Mouse (Mus musculus) MEL (cell line): ENCODE data around the gene Hoxa9. TPM values are rescaled to one million over a fixed set of nuclear protein-coding genes. Genes with fewer than 3 reads are reported as not detected.

Experiments used
- DNase-seq: peaks from one replicate; pipeline ENCODE4 v3.0.0; 2011; ENCODE audit warnings: low read depth, low spot score
- H3K27ac ChIP-seq: 2 replicates; pipeline ENCODE4 v1.5.1; 2012; ENCODE audit warnings: low read depth, mild to moderate bottlenecking, control low read depth, low read length, moderate library complexity; ENCODE audit not compliant: control insufficient read depth
- H3K27me3 ChIP-seq, 2 experiments: fragments of 150-350 bp in 1 of 2; sonication (generic) in 1 of 2; 2 replicates each; pipeline ENCODE4 v1.6.1; 2012; ENCODE audit warnings: low read length in 2 of 2, mild to moderate bottlenecking in 2 of 2, improper control_type of control experiment in 1 of 2, moderate library complexity in 1 of 2; ENCODE audit not compliant: insufficient read depth in 2 of 2, control insufficient read depth in 1 of 2
- H3K36me3 ChIP-seq, 2 experiments: 2 replicates each; pipeline ENCODE4 v1.6.1; 2012 to 2014; ENCODE audit warnings: low read length in 2 of 2, improper control_type of control experiment in 1 of 2, inconsistent platforms in 1 of 2, mild to moderate bottlenecking in 1 of 2; ENCODE audit not compliant: insufficient read depth in 2 of 2, control insufficient read depth in 1 of 2
- H3K4me1 ChIP-seq, 2 experiments: fragments of 150-350 bp in 1 of 2; sonication (generic) in 1 of 2; 2 replicates each; pipeline ENCODE4 v1.6.1; 2012; ENCODE audit warnings: low read length in 2 of 2, improper control_type of control experiment in 1 of 2, mild to moderate bottlenecking in 1 of 2; ENCODE audit not compliant: insufficient read depth in 2 of 2, control insufficient read depth in 1 of 2
- H3K4me3 ChIP-seq, 2 experiments: fragments of 150-350 bp in 1 of 2; sonication (generic) in 1 of 2; 2 replicates each; pipeline ENCODE4 v1.5.1; 2012; ENCODE audit warnings: low read depth in 2 of 2, low read length in 2 of 2, mild to moderate bottlenecking in 2 of 2, moderate library complexity in 2 of 2, control low read depth in 1 of 2, improper control_type of control experiment in 1 of 2; ENCODE audit not compliant: control insufficient read depth in 1 of 2, insufficient read depth in 1 of 2
- H3K79me2 ChIP-seq: 2 replicates; pipeline ENCODE4 v1.6.1; 2012; ENCODE audit warnings: mild to moderate bottlenecking, low read length, moderate library complexity; ENCODE audit not compliant: control insufficient read depth, poor library complexity, insufficient read depth
- H3K9ac ChIP-seq: 2 replicates; pipeline ENCODE4 v1.6.1; 2012; ENCODE audit warnings: low read depth, mild to moderate bottlenecking, control low read depth, low read length, moderate library complexity; ENCODE audit not compliant: control insufficient read depth, poor library complexity, severe bottlenecking
- H3K9me3 ChIP-seq: fragments of 150-350 bp; sonication (generic); replicated peaks from 2 replicates; pipeline ENCODE4 v1.6.1; 2012; ENCODE audit warnings: mild to moderate bottlenecking, low read length, improper control_type of control experiment, moderate library complexity; ENCODE audit not compliant: insufficient read depth
- CHD1 ChIP-seq: IDR thresholded peaks from 2 replicates; pipeline ENCODE4 v1.6.1; 2012; ENCODE audit warnings: low read depth, mild to moderate bottlenecking, inconsistent platforms, low read length, improper control_type of control experiment
- GABPA ChIP-seq: IDR thresholded peaks from 2 replicates; pipeline ENCODE4 v1.6.1; 2012; ENCODE audit warnings: low read depth, mild to moderate bottlenecking, inconsistent platforms, low read length, improper control_type of control experiment, moderate library complexity
- HCFC1 ChIP-seq: IDR thresholded peaks from 2 replicates; pipeline ENCODE4 v1.6.1; 2012; ENCODE audit warnings: low read depth, mild to moderate bottlenecking, inconsistent platforms, low read length, improper control_type of control experiment, moderate library complexity
- NELFE ChIP-seq: IDR thresholded peaks from 2 replicates; pipeline ENCODE4 v1.6.1; 2011; ENCODE audit warnings: low read depth, low read length, improper control_type of control experiment
- POLR2A ChIP-seq, 2 experiments: IDR thresholded peaks; 2 replicates each; pipeline ENCODE4 v1.6.1; 2011 to 2012; ENCODE audit warnings: low read length in 2 of 2, mild to moderate bottlenecking in 2 of 2, control low read depth in 1 of 2, improper control_type of control experiment in 1 of 2, low read depth in 1 of 2, moderate library complexity in 1 of 2; ENCODE audit not compliant: control insufficient read depth in 1 of 2, insufficient read depth in 1 of 2, poor library complexity in 1 of 2
- UBTF ChIP-seq: IDR thresholded peaks from 2 replicates; pipeline ENCODE4 v1.6.1; 2012; ENCODE audit warnings: low read depth, mild to moderate bottlenecking, inconsistent platforms, low read length, improper control_type of control experiment, moderate library complexity, borderline replicate concordance; ENCODE audit not compliant: insufficient read depth
- ZKSCAN1 ChIP-seq: IDR thresholded peaks from 2 replicates; pipeline ENCODE4 v1.6.1; 2012; ENCODE audit warnings: low read depth, mild to moderate bottlenecking, inconsistent platforms, low read length, improper control_type of control experiment, moderate library complexity
- polyA plus RNA-seq, 2 experiments: library from polyadenylated mRNA; stranded (reverse) in 1 of 2; unstranded in 1 of 2; fragments of >175 nt in 1 of 2; fragments of >200 nt in 1 of 2; gene quantifications; 2 replicates each; pipeline versions ENCODE4 v1.2.1 to v1.2.4; 2012; ENCODE audit warnings: low replicate concordance in 2 of 2, low read depth in 1 of 2; ENCODE audit not compliant: insufficient read length in 2 of 2, insufficient read depth in 1 of 2, missing spikeins in 1 of 2
- total RNA-seq: library from RNA; depleted of rRNA; stranded (reverse); fragments of 300-350 nt; gene quantifications from 2 replicates; pipeline ENCODE4 v1.2.3, GENCODE M21; 2012; rRNA removed

The Hoxa9 gene
- total and polyA plus RNA-seq, 3 experiments: not detected

- DNase-seq: no peak
- H3K9ac ChIP-seq: no peak overlapping the region
- H3K36me3 ChIP-seq: no peaks in the 10 kb centered on the region
- no peaks in the 10 kb centered on the region for H3K9me3 ChIP-seq
- H3K79me2 ChIP-seq: no peaks in the 10 kb centered on the region
- H3K27ac ChIP-seq: no peak overlapping the region
- H3K27me3 ChIP-seq: no peaks in the 10 kb centered on the region
- TF ChIP-seq NELFE: no peak
- TF ChIP-seq GABPA: no peak
- no peak for TF ChIP-seq POLR2A (IDR thresholded peaks at IDR 0.05; ENCODE audit: control insufficient read depth in 1 of 2, insufficient read depth in 1 of 2, low read depth in 1 of 2, low read length in 2 of 2, poor library complexity in 1 of 2)
- TF ChIP-seq ZKSCAN1: no peak
- no peak for TF ChIP-seq CHD1
- no peak for TF ChIP-seq HCFC1
- no peak for TF ChIP-seq UBTF
- H3K4me1 ChIP-seq: no peaks in the 10 kb centered on the region
- no peak overlapping the region for H3K4me3 ChIP-seq
Observed at GRCm38 (mm10) chr6:52173648-52174047, 57.2 kb downstream of the Hoxa9 start.

Other genes with a start within 250 kb of the Hoxa9 start
- 17.7 and 17.8 TPM in 2 replicates for gene Skap2, start 218.5 kb downstream of the Hoxa9 start, total RNA-seq
- 10 to 100 TPM in 1 of 2 experiments, not detected in 1; 31.3 TPM for gene Skap2, start 218.5 kb downstream of the Hoxa9 start, polyA plus RNA-seq
- not detected in 2 replicates for gene Hoxa1, start 72.8 kb downstream of the Hoxa9 start, total RNA-seq
- not detected for gene Hoxa1, start 72.8 kb downstream of the Hoxa9 start, polyA plus RNA-seq
- not detected in 2 replicates for gene Hoxa2, start 66.3 kb downstream of the Hoxa9 start, total RNA-seq
- gene Hoxa2, start 66.3 kb downstream of the Hoxa9 start, polyA plus RNA-seq: not detected
- not detected in 2 replicates for gene 5730596B20Rik, start 53.6 kb downstream of the Hoxa9 start, total RNA-seq
- not detected for gene 5730596B20Rik, start 53.6 kb downstream of the Hoxa9 start, polyA plus RNA-seq
- not detected in 2 replicates for gene Hoxa4, start 39.3 kb downstream of the Hoxa9 start, total RNA-seq
- not detected for gene Hoxa4, start 39.3 kb downstream of the Hoxa9 start, polyA plus RNA-seq
- not detected in 2 replicates for gene Hoxa5, start 26.5 kb downstream of the Hoxa9 start, total RNA-seq
- not detected for gene Hoxa5, start 26.5 kb downstream of the Hoxa9 start, polyA plus RNA-seq
- not detected in 2 replicates for gene Hoxa6, start 22.4 kb downstream of the Hoxa9 start, total RNA-seq
- gene Hoxa6, start 22.4 kb downstream of the Hoxa9 start, polyA plus RNA-seq: not detected
- not detected in 2 replicates for gene Hoxa3, start 17.8 kb downstream of the Hoxa9 start, total RNA-seq
- gene Hoxa3, start 17.8 kb downstream of the Hoxa9 start, polyA plus RNA-seq: not detected
- not detected in 2 replicates for gene Gm28308, start 17.8 kb downstream of the Hoxa9 start, total RNA-seq
- not detected for gene Gm28308, start 17.8 kb downstream of the Hoxa9 start, polyA plus RNA-seq
- gene Hoxa7, start 9.2 kb downstream of the Hoxa9 start, total RNA-seq: not detected in 2 replicates
- under 1 TPM in 1 of 2 experiments, not detected in 1; 0.17 TPM for gene Hoxa7, start 9.2 kb downstream of the Hoxa9 start, polyA plus RNA-seq
- gene Hoxa10, start 9.8 kb upstream of the Hoxa9 start, total RNA-seq: not detected in 2 replicates
- not detected for gene Hoxa10, start 9.8 kb upstream of the Hoxa9 start, polyA plus RNA-seq
- gene Hoxa11, start 14.7 kb upstream of the Hoxa9 start, total RNA-seq: not detected in 2 replicates
- gene Hoxa11, start 14.7 kb upstream of the Hoxa9 start, polyA plus RNA-seq: not detected
- gene Hoxa13, start 29.8 kb upstream of the Hoxa9 start, total RNA-seq: not detected in 2 replicates
- not detected for gene Hoxa13, start 29.8 kb upstream of the Hoxa9 start, polyA plus RNA-seq
- gene Evx1, start 82.4 kb upstream of the Hoxa9 start, total RNA-seq: not detected in 2 replicates
- not detected for gene Evx1, start 82.4 kb upstream of the Hoxa9 start, polyA plus RNA-seq